Mouse (Mus musculus) heart, postnatal 0 days (tissue): ENCODE measurements at regions not wholly inside any gene's neighbourhood (a gene's known extent, or its start where the extent isn't known, plus 50 kb on each side); places are given as distances from the start of the nearest gene placed in this dataset.

Source experiments
- CTCF ChIP-seq: IDR thresholded peaks from 2 replicates; pipeline ENCODE4 v1.5.1; 2016; ENCODE audit warnings: antibody characterized with exemption, control low read depth, low read depth
- EP300 ChIP-seq: IDR thresholded peaks from 2 replicates; pipeline ENCODE4 v1.6.1; 2016; ENCODE audit warnings: antibody characterized with exemption, low read depth

DNA sequence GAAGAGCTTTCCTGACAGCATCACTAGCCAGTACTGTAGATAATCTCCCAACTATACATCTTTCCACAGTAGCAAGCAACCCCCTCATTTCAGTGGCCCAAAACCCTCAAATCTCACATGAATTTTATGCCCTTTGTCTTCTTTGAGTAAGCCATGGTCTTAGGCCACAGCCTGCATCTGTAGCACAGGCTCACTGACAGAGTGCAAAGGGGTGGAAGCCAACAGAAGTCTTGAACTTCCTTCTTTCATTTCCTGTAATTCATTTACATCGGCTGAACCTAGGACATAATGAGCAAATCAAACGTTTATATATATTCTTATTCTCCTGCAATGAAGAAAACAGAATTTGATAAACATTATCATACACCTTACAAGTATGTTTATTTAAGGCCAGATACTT, 805.8 kb upstream of the Adgrl2 start:
- TF ChIP-seq CTCF: no peak
- TF ChIP-seq EP300: no peak
